Mouse (Mus musculus): ENCODE results near the gene Hnf1a. TPM values are rescaled to one million over a fixed set of nuclear protein-coding genes. Genes with fewer than 3 reads are reported as not detected.

Gene Hnf1a
- total RNA-seq, 2 experiments from 2014 or later: not detected

GRCm38 (mm10) chr5:114902413-114902812, 68.5 kb downstream of the Hnf1a start:
- ATAC-seq (ENCODE audit: poor library complexity, severe bottlenecking): peak; percentile 89

Other genes with a start within 250 kb of the Hnf1a start
- gene Ankrd13a, start 196.4 kb downstream of the Hnf1a start, total RNA-seq (2015): 169 and 170 TPM in 2 replicates
- 204 and 225 TPM in 2 replicates for gene Ankrd13a, start 196.4 kb downstream of the Hnf1a start, total RNA-seq (2017)
- 93.8 and 97.0 TPM in 2 replicates for gene Git2, start 195.6 kb downstream of the Hnf1a start, total RNA-seq (2015)
- gene Git2, start 195.6 kb downstream of the Hnf1a start, total RNA-seq (2017): 87.1 and 107 TPM in 2 replicates
- 30.6 and 45.3 TPM in 2 replicates for gene 1500011B03Rik, start 147.6 kb downstream of the Hnf1a start, total RNA-seq (2015)
- gene 1500011B03Rik, start 147.6 kb downstream of the Hnf1a start, total RNA-seq (2017): 19.1 and 24.0 TPM in 2 replicates
- gene 4930519G04Rik, start 117.4 kb downstream of the Hnf1a start, total RNA-seq (2015): 0.16 and 0.30 TPM in 2 replicates
- gene 4930519G04Rik, start 117.4 kb downstream of the Hnf1a start, total RNA-seq (2017): 0.24 and 0.84 TPM in 2 replicates
- gene Gm9936, start 112.4 kb downstream of the Hnf1a start, total RNA-seq (2015): not detected in 2 replicates
- gene Gm9936, start 112.4 kb downstream of the Hnf1a start, total RNA-seq (2017): not detected in 2 replicates
- 55.8 and 59.4 TPM in 2 replicates for gene Oasl2, start 74.2 kb downstream of the Hnf1a start, total RNA-seq (2015)
- 32.3 TPM in 2 replicates for gene Oasl2, start 74.2 kb downstream of the Hnf1a start, total RNA-seq (2017)
- 4.3 and 9.3 TPM in 2 replicates for gene Oasl1, start 47.9 kb downstream of the Hnf1a start, total RNA-seq (2015)
- gene Oasl1, start 47.9 kb downstream of the Hnf1a start, total RNA-seq (2017): 1.3 and 2.4 TPM in 2 replicates
- gene 2210016L21Rik, start 28.9 kb downstream of the Hnf1a start, total RNA-seq (2015): 6.3 and 10.3 TPM in 2 replicates
- 7.3 and 8.1 TPM in 2 replicates for gene 2210016L21Rik, start 28.9 kb downstream of the Hnf1a start, total RNA-seq (2017)
- gene Sppl3, start 40.0 kb upstream of the Hnf1a start, total RNA-seq (2015): 33.1 and 33.6 TPM in 2 replicates
- 22.8 and 24.6 TPM in 2 replicates for gene Sppl3, start 40.0 kb upstream of the Hnf1a start, total RNA-seq (2017)
- not detected in 2 replicates for gene Gm10401, start 127.2 kb upstream of the Hnf1a start, total RNA-seq (2015)
- gene Gm10401, start 127.2 kb upstream of the Hnf1a start, total RNA-seq (2017): not detected in 2 replicates
- gene Acads, start 148.3 kb upstream of the Hnf1a start, total RNA-seq (2015): 13.5 and 15.2 TPM in 2 replicates
- gene Acads, start 148.3 kb upstream of the Hnf1a start, total RNA-seq (2017): 13.0 and 17.4 TPM in 2 replicates
- 12.5 and 14.0 TPM in 2 replicates for gene Unc119b, start 163.9 kb upstream of the Hnf1a start, total RNA-seq (2015)
- 13.3 and 19.9 TPM in 2 replicates for gene Unc119b, start 163.9 kb upstream of the Hnf1a start, total RNA-seq (2017)
- gene Mlec, start 187.1 kb upstream of the Hnf1a start, total RNA-seq (2015): 76.4 and 97.7 TPM in 2 replicates
- 117 and 118 TPM in 2 replicates for gene Mlec, start 187.1 kb upstream of the Hnf1a start, total RNA-seq (2017)
- not detected in 2 replicates for gene Cabp1, start 223.3 kb upstream of the Hnf1a start, total RNA-seq (2015)
- not detected in 2 replicates for gene Cabp1, start 223.3 kb upstream of the Hnf1a start, total RNA-seq (2017)